Mouse (Mus musculus) ES-Bruce4 (cell line): Measurements from ENCODE around the gene Ptprt. TPM values are rescaled to one million over a fixed set of nuclear protein-coding genes. Genes with fewer than 3 reads are reported as not detected.

Experiments used
- H3K27ac ChIP-seq: 2 replicates; pipeline ENCODE4 v1.5.1; 2012; ENCODE audit warnings: low read length, inconsistent platforms; ENCODE audit not compliant: insufficient read depth
- H3K27me3 ChIP-seq: 2 replicates; pipeline ENCODE4 v1.6.1; 2012; ENCODE audit warnings: mild to moderate bottlenecking, low read length, inconsistent platforms; ENCODE audit not compliant: control insufficient read depth, poor library complexity, insufficient read depth, severe bottlenecking
- H3K36me3 ChIP-seq: 2 replicates; pipeline ENCODE4 v1.6.1; 2012; ENCODE audit warnings: inconsistent platforms, mild to moderate bottlenecking, low read length, moderate library complexity; ENCODE audit not compliant: control insufficient read depth, poor library complexity, insufficient read depth, severe bottlenecking
- H3K4me1 ChIP-seq: one replicate; pipeline ENCODE4 v1.8.1; 2011; ENCODE audit warnings: low read length; ENCODE audit not compliant: control insufficient read depth, insufficient read depth
- H3K4me3 ChIP-seq: 2 replicates; pipeline ENCODE4 v1.5.1; 2011; ENCODE audit warnings: low read depth, mild to moderate bottlenecking, low read length
- H3K9ac ChIP-seq: 2 replicates; pipeline ENCODE4 v1.6.1; 2012; ENCODE audit warnings: low read depth, mild to moderate bottlenecking, inconsistent platforms; ENCODE audit not compliant: poor library complexity, severe bottlenecking
- H3K9me3 ChIP-seq: replicated peaks from 2 replicates; pipeline ENCODE4 v1.6.1; 2012; ENCODE audit warnings: mild to moderate bottlenecking, low read length, inconsistent platforms; ENCODE audit not compliant: control insufficient read depth, poor library complexity, insufficient read depth, severe bottlenecking
- CTCF ChIP-seq: IDR thresholded peaks from one replicate; pipeline ENCODE4 v1.8.1; 2011; ENCODE audit warnings: low read depth, low read length
- EP300 ChIP-seq: IDR thresholded peaks from 2 replicates; pipeline ENCODE4 v1.6.1; 2011; ENCODE audit warnings: low read depth, low read length; ENCODE audit not compliant: insufficient read depth
- POLR2A ChIP-seq: IDR thresholded peaks from one replicate; pipeline ENCODE4 v1.8.1; 2011; ENCODE audit warnings: low read length; ENCODE audit not compliant: insufficient read depth
- polyA plus RNA-seq: library from polyadenylated mRNA; stranded (reverse); fragments of >200 nt; gene quantifications from 2 replicates; pipeline ENCODE4 v1.2.4, GENCODE M21; 2011; ENCODE audit warnings: low read depth; ENCODE audit not compliant: missing spikeins, insufficient read depth, insufficient read length

Gene Ptprt
- polyA plus RNA-seq, 1 experiment = 5.1 TPM

- Histone ChIP-seq H3K4me1 (no peaks in the 10 kb centered on the region), H3K27ac (no peak overlapping the region), H3K9me3 (no peaks in the 10 kb centered on the region), H3K36me3 (no peaks in the 10 kb centered on the region), H3K27me3 (no peaks in the 10 kb centered on the region), H3K9ac (no peak overlapping the region), H3K4me3 (no peak overlapping the region)
- TF ChIP-seq EP300 = no peak
- TF ChIP-seq CTCF = no peak
- no peak for TF ChIP-seq POLR2A
Observed at GRCm38 (mm10) chr2:162581651-162582050, 79.3 kb downstream of the Ptprt start.

GRCm38 (mm10) chr2:162577819-162578218 is 83.1 kb downstream of the Ptprt start:
- Histone ChIP-seq H3K9ac (no peak overlapping the region), H3K27me3 (no peaks in the 10 kb centered on the region), H3K4me1 (no peaks in the 10 kb centered on the region), H3K9me3 (no peaks in the 10 kb centered on the region), H3K36me3 (no peaks in the 10 kb centered on the region), H3K27ac (no peak overlapping the region), H3K4me3 (no peak overlapping the region)
- no peak for TF ChIP-seq CTCF
- TF ChIP-seq EP300 = no peak
- no peak for TF ChIP-seq POLR2A

GRCm38 (mm10) chr2:162572851-162573250 is 88.1 kb downstream of the Ptprt start:
- Histone ChIP-seq H3K9ac (no peak overlapping the region), H3K27me3 (no peaks in the 10 kb centered on the region), H3K4me1 (no peaks in the 10 kb centered on the region), H3K4me3 (no peak overlapping the region), H3K9me3 (no peaks in the 10 kb centered on the region), H3K36me3 (no peaks in the 10 kb centered on the region), H3K27ac (no peak overlapping the region)
- TF ChIP-seq EP300 = no peak
- TF ChIP-seq POLR2A = no peak
- no peak for TF ChIP-seq CTCF

- H3K4me3 ChIP-seq = no peak overlapping the region
- H3K27ac ChIP-seq = no peak overlapping the region
- H3K9me3 ChIP-seq = no peaks in the 10 kb centered on the region
- H3K27me3 ChIP-seq = no peaks in the 10 kb centered on the region
- no peak overlapping the region for H3K9ac ChIP-seq
- no peaks in the 10 kb centered on the region for H3K36me3 ChIP-seq
- H3K4me1 ChIP-seq = no peaks in the 10 kb centered on the region
- TF ChIP-seq EP300 (no peak), POLR2A (no peak), CTCF (no peak)
Observed at GRCm38 (mm10) chr2:162571037-162571436, 89.9 kb downstream of the Ptprt start.

- no peaks in the 10 kb centered on the region for H3K9me3 ChIP-seq
- no peak overlapping the region for H3K4me3 ChIP-seq
- no peak overlapping the region for H3K27ac ChIP-seq
- H3K9ac ChIP-seq = no peak overlapping the region
- H3K27me3 ChIP-seq = no peaks in the 10 kb centered on the region
- H3K4me1 ChIP-seq = no peaks in the 10 kb centered on the region
- TF ChIP-seq CTCF = no peak
- TF ChIP-seq EP300 = no peak
- no peak for TF ChIP-seq POLR2A
- no peaks in the 10 kb centered on the region for H3K36me3 ChIP-seq
Observed at GRCm38 (mm10) chr2:162568308-162569100, 92.4 kb downstream of the Ptprt start.

- Histone ChIP-seq H3K4me1 (no peaks in the 10 kb centered on the region), H3K9me3 (no peaks in the 10 kb centered on the region), H3K36me3 (no peaks in the 10 kb centered on the region), H3K27ac (no peak overlapping the region), H3K27me3 (no peaks in the 10 kb centered on the region), H3K4me3 (no peak overlapping the region), H3K9ac (no peak overlapping the region)
- TF ChIP-seq EP300 (no peak), POLR2A (no peak), CTCF (no peak)
Observed at GRCm38 (mm10) chr2:162548312-162548711, 112.6 kb downstream of the Ptprt start.
